11 mouse cellular contexts compared by ENCODE assay signal in the genomic region with DNA sequence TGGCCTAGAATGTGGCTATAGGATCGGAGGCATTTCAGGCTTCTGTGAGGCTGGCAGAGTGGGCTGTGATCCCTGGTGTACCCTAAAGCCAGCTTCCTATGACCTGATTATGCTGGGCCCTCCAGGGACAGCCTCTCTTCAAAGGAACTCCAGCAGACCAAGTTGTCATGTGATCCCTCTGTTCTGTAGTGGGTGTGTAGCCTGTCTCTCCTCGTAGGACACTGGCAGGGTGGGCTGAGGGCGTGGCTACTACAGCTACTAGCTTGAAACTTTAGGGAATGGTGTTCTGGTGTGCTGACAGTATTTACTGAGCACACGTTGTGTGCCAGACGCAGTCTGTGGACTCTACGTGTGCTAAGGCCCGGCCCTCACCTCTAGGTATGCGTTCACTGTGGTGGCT. TPM values are rescaled to one million over a fixed set of nuclear protein-coding genes. Genes with fewer than 3 reads are reported as not detected.
DNase-seq lines count a peak whose midpoint lies in the region; ATAC-seq lines count a peak whose summit lies in the region.
"Had no signal": no experiment of that assay in that cellular context is flagged by ENCODE, and none has a peak within 500 bp of the region (broad histone marks: within the 10 kb centered on the region; RNA-seq: fewer than 3 reads in every experiment).

No protein-coding gene starts in this region.

- peaks cover 84% of the 10 kb centered on the region for H3K4me1 ChIP-seq in heart, embryonic 12.5 days (replicated peaks)
- peaks cover 51% of the 10 kb centered on the region for H3K4me1 ChIP-seq in midbrain, embryonic 11.5 days (ENCODE audit: control insufficient read depth, insufficient read depth, low read length)
- peaks cover 50% of the 10 kb centered on the region for H3K4me1 ChIP-seq in midbrain, embryonic 15.5 days
- H3K4me1 ChIP-seq in embryonic facial prominence, embryonic 13.5 days = peaks cover 61% of the 10 kb centered on the region

- H3K9ac ChIP-seq in heart, embryonic 12.5 days = no peak overlapping the region
- H3K9ac ChIP-seq in midbrain, embryonic 11.5 days (ENCODE audit: low read length) = 0 out of 2 replicates have a peak overlapping the region, but pooled peaks have one; percentile 7
- no peak overlapping the region for H3K9ac ChIP-seq in midbrain, embryonic 15.5 days
- H3K9ac ChIP-seq in embryonic facial prominence, embryonic 13.5 days = 0 out of 2 replicates have a peak overlapping the region, but pooled peaks have one; percentile 44
- H3K9ac ChIP-seq: forebrain, embryonic 12.5 days had no signal

- H3K27me3 ChIP-seq in heart, embryonic 12.5 days (replicated peaks) = peaks cover 5% of the 10 kb centered on the region; the same call in 1 of the 2 replicates
- H3K27me3 ChIP-seq in midbrain, embryonic 11.5 days (ENCODE audit: control insufficient read depth, insufficient read depth, low read length) = peaks cover 11% of the 10 kb centered on the region
- H3K27me3 ChIP-seq in midbrain, embryonic 15.5 days (replicated peaks) = peaks cover 13% of the 10 kb centered on the region
- H3K27me3 ChIP-seq in embryonic facial prominence, embryonic 13.5 days = peaks cover 33% of the 10 kb centered on the region

- H3K79me2 ChIP-seq in macrophage (ENCODE audit: inconsistent target) = peaks cover 69% of the 10 kb centered on the region

- H3K9me3 ChIP-seq in heart, embryonic 12.5 days (replicated peaks) = no peaks in the 10 kb centered on the region
- no peaks in the 10 kb centered on the region for H3K9me3 ChIP-seq in midbrain, embryonic 11.5 days (ENCODE audit: control insufficient read depth, low read length)
- no peaks in the 10 kb centered on the region for H3K9me3 ChIP-seq in midbrain, embryonic 15.5 days
- no peaks in the 10 kb centered on the region for H3K9me3 ChIP-seq in embryonic facial prominence, embryonic 13.5 days
- H3K9me3 ChIP-seq: forebrain, embryonic 12.5 days had no signal

- intact Hi-C loops in heart, postnatal 14 days (cut with DNase I) = no loop called here

- no peak for ATAC-seq in heart, embryonic 12.5 days (ENCODE audit: insufficient number of reproducible peaks, low FRiP score)
- ATAC-seq in midbrain, embryonic 11.5 days (ENCODE audit: low FRiP score) = no peak
- ATAC-seq in midbrain, embryonic 15.5 days (replicated peaks) = no peak
- no peak for ATAC-seq in embryonic facial prominence, embryonic 13.5 days (ENCODE audit: insufficient number of reproducible peaks, insufficient read depth, low FRiP score, low TSS enrichment, low read depth)

- peak overlapping the region; percentile 14 for H3K4me2 ChIP-seq in heart, embryonic 12.5 days
- no peak overlapping the region for H3K4me2 ChIP-seq in midbrain, embryonic 11.5 days
- no peak overlapping the region for H3K4me2 ChIP-seq in midbrain, embryonic 15.5 days
- H3K4me2 ChIP-seq in embryonic facial prominence, embryonic 13.5 days = no peak overlapping the region
- H3K4me2 ChIP-seq: forebrain, embryonic 12.5 days had no signal

- WGBS in heart, embryonic 12.5 days = 63% methylated on average over 8 of the region's 8 CpGs
- 73% methylated on average over 8 of the region's 8 CpGs for WGBS in midbrain, embryonic 11.5 days
- 68% methylated on average over 8 of the region's 8 CpGs for WGBS in midbrain, embryonic 15.5 days
- 63% methylated on average over 8 of the region's 8 CpGs for WGBS in embryonic facial prominence, embryonic 13.5 days
- WGBS in macrophage (ENCODE audit: missing documents) = 89% methylated on average over 8 of the region's 8 CpGs

- DNase-seq in heart, postnatal 14 days = no peak
- no peak for DNase-seq in midbrain, embryonic 11.5 days (ENCODE audit: low spot score, missing footprints)
- no peak for DNase-seq in gastrocnemius, postnatal 10 days
- DNase-seq in c-Kit-positive CD71-positive TER-119-positive erythroid progenitor cells, embryonic 14.5 days (ENCODE audit: low spot score) = no peak
- DNase-seq: kidney, adult 9 months; lung, adult 2 months had no signal

- no peak overlapping the region for H3K4me3 ChIP-seq in heart, embryonic 12.5 days
- H3K4me3 ChIP-seq in midbrain, embryonic 11.5 days (ENCODE audit: low read depth, low read length) = no peak overlapping the region
- no peak overlapping the region for H3K4me3 ChIP-seq in midbrain, embryonic 15.5 days
- H3K4me3 ChIP-seq in embryonic facial prominence, embryonic 13.5 days = no peak overlapping the region
- peak overlapping the region; percentile 89 for H3K4me3 ChIP-seq in macrophage (ENCODE audit: inconsistent target)
- H3K4me3 ChIP-seq: forebrain, embryonic 12.5 days had no signal

- H3K36me3 ChIP-seq in heart, embryonic 12.5 days = peaks cover 19% of the 10 kb centered on the region; the same call in 1 of the 2 replicates
- H3K36me3 ChIP-seq in midbrain, embryonic 11.5 days (ENCODE audit: control insufficient read depth, insufficient read depth, low read length) = no peaks in the 10 kb centered on the region
- no peaks in the 10 kb centered on the region for H3K36me3 ChIP-seq in midbrain, embryonic 15.5 days (replicated peaks)
- H3K36me3 ChIP-seq in embryonic facial prominence, embryonic 13.5 days = peaks cover 30% of the 10 kb centered on the region
- H3K36me3 ChIP-seq in macrophage (ENCODE audit: inconsistent target) = peaks cover 41% of the 10 kb centered on the region
- H3K36me3 ChIP-seq: forebrain, embryonic 12.5 days had no signal

- peak overlapping the region; percentile 30; the same call in 1 of the 2 replicates for H3K27ac ChIP-seq in heart, embryonic 12.5 days (ENCODE audit: poor library complexity, severe bottlenecking)
- H3K27ac ChIP-seq in midbrain, embryonic 11.5 days (ENCODE audit: low read depth, low read length) = no peak overlapping the region
- no peak overlapping the region for H3K27ac ChIP-seq in midbrain, embryonic 15.5 days
- no peak overlapping the region for H3K27ac ChIP-seq in embryonic facial prominence, embryonic 13.5 days
- peak overlapping the region; percentile 100 for H3K27ac ChIP-seq in macrophage
- H3K27ac ChIP-seq: forebrain, embryonic 12.5 days had no signal

RNA-seq across cellular contexts. Expression of gene Mfsd12, which starts 3.4 kb away (rescaled TPM):
- polyA plus RNA-seq in heart, embryonic 12.5 days (2016; fragmentation: Nextera tagmentation; extraction: Ambion mirVana) = 13.0 and 13.4 TPM in 2 replicates
- total RNA-seq in heart, postnatal 14 days (2021) = 10 to 100 TPM; 11.7 to 14.3 TPM
- polyA plus RNA-seq in midbrain, embryonic 11.5 days (2014; fragmentation: Nextera tagmentation; extraction: Ambion mirVana) = 2.8 and 4.4 TPM in 2 replicates
- polyA plus RNA-seq in midbrain, embryonic 15.5 days (2015; fragmentation: Nextera tagmentation; extraction: Ambion mirVana) = 19.7 and 22.5 TPM in 2 replicates
- polyA plus RNA-seq in embryonic facial prominence, embryonic 13.5 days (2015; fragmentation: Nextera tagmentation; extraction: Ambion mirVana) = 10.7 and 11.0 TPM in 2 replicates
- total RNA-seq in macrophage (2018; cell fraction: chromatin; rRNA removed) = 100 to 1,000 TPM in 19 of 26 experiments, 10 to 100 TPM in 7; 51.6 to 394 (median 199) TPM
- 100 to 1,000 TPM; 134 to 406 (median 278) TPM for total RNA-seq in macrophage (2018; cell fraction: cytosol; rRNA removed)
- 100 to 1,000 TPM; 143 to 724 (median 423) TPM for total RNA-seq in macrophage (2018; cell fraction: nucleus; rRNA removed)
- polyA plus RNA-seq in macrophage (2018) = 129 to 266 TPM (median 167 TPM) in 3 replicates
- total RNA-seq in gastrocnemius, postnatal 10 days (2021) = 1 to 10 TPM; 4.5 to 7.5 TPM

RNA-seq across cellular contexts. Expression of gene 4930404N11Rik, which starts 4.9 kb away (rescaled TPM):
- 0.82 and 0.91 TPM in 2 replicates for polyA plus RNA-seq in heart, embryonic 12.5 days (2016; fragmentation: Nextera tagmentation; extraction: Ambion mirVana)
- 1 to 10 TPM; 1.2 to 1.3 TPM for total RNA-seq in heart, postnatal 14 days (2021)
- polyA plus RNA-seq in midbrain, embryonic 11.5 days (2014; fragmentation: Nextera tagmentation; extraction: Ambion mirVana) = 0.12 TPM in 1 of 2 replicates, not detected in the other
- polyA plus RNA-seq in midbrain, embryonic 15.5 days (2015; fragmentation: Nextera tagmentation; extraction: Ambion mirVana) = 1.1 TPM in 2 replicates
- 1.0 and 1.2 TPM in 2 replicates for polyA plus RNA-seq in embryonic facial prominence, embryonic 13.5 days (2015; fragmentation: Nextera tagmentation; extraction: Ambion mirVana)
- 1 to 10 TPM; 1.9 to 6.8 (median 4.2) TPM for total RNA-seq in macrophage (2018; cell fraction: chromatin; rRNA removed)
- 1 to 10 TPM; 1.3 to 7.7 (median 3.5) TPM for total RNA-seq in macrophage (2018; cell fraction: cytosol; rRNA removed)
- total RNA-seq in macrophage (2018; cell fraction: nucleus; rRNA removed) = 10 to 100 TPM in 3 of 26 experiments, 1 to 10 TPM in 23; 1.6 to 12.0 (median 5.1) TPM
- polyA plus RNA-seq in macrophage (2018) = 1.5 to 9.8 TPM (median 2.5 TPM) in 3 replicates
- total RNA-seq in gastrocnemius, postnatal 10 days (2021) = 1 to 10 TPM in 1 of 2 experiments, under 1 TPM in 1; 0.85 to 1.4 TPM

RNA-seq across cellular contexts. Expression of gene Hmg20b, which starts 10.4 kb away (rescaled TPM):
- 107 and 109 TPM in 2 replicates for polyA plus RNA-seq in heart, embryonic 12.5 days (2016; fragmentation: Nextera tagmentation; extraction: Ambion mirVana)
- total RNA-seq in heart, postnatal 14 days (2021) = 10 to 100 TPM; 74.0 to 82.9 TPM
- 89.1 and 97.7 TPM in 2 replicates for polyA plus RNA-seq in midbrain, embryonic 11.5 days (2014; fragmentation: Nextera tagmentation; extraction: Ambion mirVana)
- polyA plus RNA-seq in midbrain, embryonic 15.5 days (2015; fragmentation: Nextera tagmentation; extraction: Ambion mirVana) = 26.6 and 29.9 TPM in 2 replicates
- 109 and 113 TPM in 2 replicates for polyA plus RNA-seq in embryonic facial prominence, embryonic 13.5 days (2015; fragmentation: Nextera tagmentation; extraction: Ambion mirVana)
- total RNA-seq in macrophage (2018; cell fraction: chromatin; rRNA removed) = 100 to 1,000 TPM; 159 to 417 (median 247) TPM
- total RNA-seq in macrophage (2018; cell fraction: cytosol; rRNA removed) = 10 to 100 TPM; 33.6 to 65.0 (median 46.9) TPM
- total RNA-seq in macrophage (2018; cell fraction: nucleus; rRNA removed) = 100 to 1,000 TPM; 137 to 418 (median 259) TPM
- 33.1 to 54.6 TPM (median 42.5 TPM) in 3 replicates for polyA plus RNA-seq in macrophage (2018)
- 10 to 100 TPM; 26.8 to 41.9 TPM for total RNA-seq in gastrocnemius, postnatal 10 days (2021)

RNA-seq across cellular contexts. Expression of gene Fzr1, which starts 17.6 kb away (rescaled TPM):
- polyA plus RNA-seq in heart, embryonic 12.5 days (2016; fragmentation: Nextera tagmentation; extraction: Ambion mirVana) = 96.4 and 99.5 TPM in 2 replicates
- 10 to 100 TPM; 30.5 to 32.7 TPM for total RNA-seq in heart, postnatal 14 days (2021)
- polyA plus RNA-seq in midbrain, embryonic 11.5 days (2014; fragmentation: Nextera tagmentation; extraction: Ambion mirVana) = 94.3 and 104 TPM in 2 replicates
- 153 and 159 TPM in 2 replicates for polyA plus RNA-seq in midbrain, embryonic 15.5 days (2015; fragmentation: Nextera tagmentation; extraction: Ambion mirVana)
- 102 and 119 TPM in 2 replicates for polyA plus RNA-seq in embryonic facial prominence, embryonic 13.5 days (2015; fragmentation: Nextera tagmentation; extraction: Ambion mirVana)
- total RNA-seq in macrophage (2018; cell fraction: chromatin; rRNA removed) = 10 to 100 TPM; 37.1 to 93.5 (median 67.0) TPM
- total RNA-seq in macrophage (2018; cell fraction: cytosol; rRNA removed) = 10 to 100 TPM; 14.6 to 29.0 (median 20.0) TPM
- total RNA-seq in macrophage (2018; cell fraction: nucleus; rRNA removed) = 10 to 100 TPM; 20.2 to 46.0 (median 34.3) TPM
- 12.9 to 17.0 TPM (median 15.3 TPM) in 3 replicates for polyA plus RNA-seq in macrophage (2018)
- 10 to 100 TPM; 17.6 to 24.1 TPM for total RNA-seq in gastrocnemius, postnatal 10 days (2021)

RNA-seq across cellular contexts. Expression of gene Gipc3, which starts 17.7 kb away (rescaled TPM):
- not detected in 2 replicates for polyA plus RNA-seq in heart, embryonic 12.5 days (2016; fragmentation: Nextera tagmentation; extraction: Ambion mirVana)
- 1 to 10 TPM; 5.2 to 5.5 TPM for total RNA-seq in heart, postnatal 14 days (2021)
- polyA plus RNA-seq in midbrain, embryonic 11.5 days (2014; fragmentation: Nextera tagmentation; extraction: Ambion mirVana) = 0.04 TPM in 1 of 2 replicates, not detected in the other
- polyA plus RNA-seq in midbrain, embryonic 15.5 days (2015; fragmentation: Nextera tagmentation; extraction: Ambion mirVana) = not detected in 2 replicates
- 0.13 TPM in 1 of 2 replicates, not detected in the other for polyA plus RNA-seq in embryonic facial prominence, embryonic 13.5 days (2015; fragmentation: Nextera tagmentation; extraction: Ambion mirVana)
- total RNA-seq in macrophage (2018; cell fraction: chromatin; rRNA removed) = under 1 TPM in 2 of 26 experiments, not detected in 24; 0.16 to 0.71 TPM
- under 1 TPM in 18 of 26 experiments, not detected in 8; 0.03 to 0.17 (median 0.08) TPM for total RNA-seq in macrophage (2018; cell fraction: cytosol; rRNA removed)
- total RNA-seq in macrophage (2018; cell fraction: nucleus; rRNA removed) = 1 to 10 TPM in 1 of 26 experiments, under 1 TPM in 1, not detected in 24; 0.18 to 1.4 TPM
- polyA plus RNA-seq in macrophage (2018) = 0.07 TPM in 1 of 3 replicates, not detected in the others
- total RNA-seq in gastrocnemius, postnatal 10 days (2021) = 1 to 10 TPM in 1 of 2 experiments, under 1 TPM in 1; 0.96 to 1.3 TPM
- polyA plus RNA-seq: forebrain, embryonic 12.5 days had no signal

Comparison
In these comparisons a context has a peak if more than half of its experiments do, and no peak if none do; other contexts are left out.
1. H3K9ac ChIP-seq: peak in midbrain, embryonic 11.5 days (single experiment) and embryonic facial prominence, embryonic 13.5 days (single experiment); none in heart, embryonic 12.5 days (single experiment) and midbrain, embryonic 15.5 days (single experiment).
2. H3K27ac ChIP-seq: peak in heart, embryonic 12.5 days (single experiment) and macrophage (single experiment); none in midbrain, embryonic 11.5 days (single experiment), midbrain, embryonic 15.5 days (single experiment) and embryonic facial prominence, embryonic 13.5 days (single experiment).